Mouse (Mus musculus): Measurements from ENCODE around the gene Fndc3b.

Gene Fndc3b

GRCm38 (mm10) chr3:27673660-27674059 lies 37.4 kb downstream of the Fndc3b start:
- no peak for DNase-seq (ENCODE audit: low read depth, low spot score)

GRCm38 (mm10) chr3:27670416-27670815 lies 40.7 kb downstream of the Fndc3b start:
- no peak for DNase-seq (ENCODE audit: low read depth, low spot score)

DNA sequence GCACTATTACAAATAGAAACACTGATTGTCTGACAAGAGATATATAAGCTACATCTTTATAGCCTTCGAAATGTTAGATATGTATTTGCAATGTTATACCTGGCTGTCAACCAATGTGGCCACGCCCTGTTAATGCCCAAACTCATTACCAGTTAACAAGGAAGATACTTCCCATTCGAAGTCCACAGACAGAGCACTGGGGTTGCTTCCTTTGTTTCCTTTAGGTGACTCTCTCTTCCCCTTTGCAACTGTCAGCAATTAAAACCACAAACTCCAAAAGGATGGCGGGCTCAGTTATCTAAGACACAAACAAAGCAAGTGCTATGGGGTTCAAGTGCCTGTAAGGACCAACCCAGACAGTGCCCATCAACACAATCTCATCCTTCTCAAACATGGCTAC lies 43.8 kb downstream of the Fndc3b start:
- no peak for DNase-seq (ENCODE audit: low read depth, low spot score)

DNA sequence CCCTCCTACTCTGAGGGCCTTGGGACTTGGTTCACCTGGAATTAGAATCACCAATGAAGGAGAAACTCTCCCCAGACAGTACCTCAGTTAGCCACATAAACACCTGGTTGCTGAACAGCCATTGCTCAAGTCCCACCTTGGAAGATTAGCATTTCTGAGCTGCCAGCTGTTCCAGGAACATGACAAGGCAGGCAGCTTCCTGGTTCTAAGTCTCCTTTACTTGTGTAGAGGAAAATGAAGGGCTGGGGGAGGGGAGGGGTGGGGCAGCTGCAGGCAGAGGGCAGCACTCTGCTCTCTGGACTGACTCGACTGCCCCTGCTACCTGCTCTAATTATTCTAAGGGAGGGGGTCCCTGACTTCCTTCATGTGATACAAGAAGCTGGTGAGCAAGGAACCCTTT lies 45.8 kb downstream of the Fndc3b start:
- DNase-seq (ENCODE audit: low read depth, low spot score), result peak; percentile 76

DNA sequence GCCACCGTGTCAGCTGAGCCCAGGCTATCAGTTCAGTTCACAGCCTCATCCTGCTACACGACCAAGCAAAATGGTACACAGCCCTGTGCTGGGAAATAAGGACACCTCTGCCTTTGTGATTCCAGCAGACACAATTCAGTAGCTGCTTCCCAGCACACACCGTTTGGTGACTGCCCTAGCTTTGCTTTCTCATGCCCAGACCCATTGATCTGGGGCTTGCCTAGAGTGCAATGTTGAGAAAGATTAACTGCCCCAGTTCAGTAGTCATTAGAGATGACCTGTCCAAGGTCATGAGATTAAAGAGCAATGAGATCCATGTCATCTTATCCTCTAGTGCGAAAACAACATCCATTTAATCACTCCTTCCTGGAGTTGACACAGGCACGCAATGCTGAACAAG lies 47.9 kb downstream of the Fndc3b start:
- DNase-seq (ENCODE audit: low read depth, low spot score), result peak; percentile 27

GRCm38 (mm10) chr3:27658198-27658763 lies 52.8 kb downstream of the Fndc3b start:
- no peak for DNase-seq (ENCODE audit: low read depth, low spot score)

DNA sequence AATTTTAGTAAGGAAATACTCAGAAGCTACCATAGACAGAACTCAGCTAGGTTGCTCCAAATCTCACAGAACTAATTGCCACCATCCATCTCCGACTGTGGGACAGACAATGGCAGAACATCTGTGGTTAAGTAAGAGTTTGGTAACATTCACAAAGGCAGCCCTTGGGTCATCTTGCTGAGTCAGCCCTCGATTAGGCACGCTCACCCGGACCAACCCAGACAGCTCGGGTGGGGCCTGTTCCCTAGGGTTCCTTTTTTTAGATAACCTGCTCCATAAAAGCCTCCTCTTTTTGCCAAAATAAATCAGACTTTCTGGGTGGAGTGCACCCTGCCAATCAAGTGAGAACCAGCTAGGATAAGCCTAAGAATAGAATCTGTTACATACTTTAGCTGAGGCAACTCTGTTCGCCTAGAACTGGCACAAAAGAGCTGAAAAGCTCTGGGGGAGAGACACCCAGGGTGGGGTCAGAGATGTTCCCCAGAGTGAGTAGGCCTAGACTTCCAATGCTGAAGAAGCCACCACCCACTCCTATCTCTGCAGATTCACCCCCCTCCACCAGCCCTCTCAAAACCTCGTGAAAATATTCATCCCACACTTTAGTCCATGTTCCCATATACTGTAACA lies 54.2 kb downstream of the Fndc3b start:
- DNase-seq (ENCODE audit: low read depth, low spot score), result peak; percentile 77

DNA sequence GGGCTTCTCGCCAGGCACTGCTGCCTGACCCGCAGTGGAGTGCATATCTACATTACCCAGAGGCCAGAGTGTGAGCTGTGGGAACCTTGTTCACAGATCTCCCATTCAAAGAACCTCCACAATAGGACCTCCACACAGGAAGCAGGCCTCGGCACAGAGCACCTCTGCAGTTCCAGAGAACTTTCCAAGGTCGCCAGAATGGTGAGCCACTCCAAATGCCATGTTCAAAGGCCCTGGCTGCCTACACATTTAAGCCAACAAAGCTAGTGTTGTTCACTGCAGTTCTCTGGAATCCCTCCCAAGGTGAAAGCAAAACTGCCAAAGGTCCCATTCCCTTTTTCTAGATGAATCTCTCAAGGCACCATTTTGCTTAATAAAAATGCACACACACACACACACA lies 55.4 kb downstream of the Fndc3b start:
- DNase-seq (ENCODE audit: low read depth, low spot score), result peak; percentile 22

DNA sequence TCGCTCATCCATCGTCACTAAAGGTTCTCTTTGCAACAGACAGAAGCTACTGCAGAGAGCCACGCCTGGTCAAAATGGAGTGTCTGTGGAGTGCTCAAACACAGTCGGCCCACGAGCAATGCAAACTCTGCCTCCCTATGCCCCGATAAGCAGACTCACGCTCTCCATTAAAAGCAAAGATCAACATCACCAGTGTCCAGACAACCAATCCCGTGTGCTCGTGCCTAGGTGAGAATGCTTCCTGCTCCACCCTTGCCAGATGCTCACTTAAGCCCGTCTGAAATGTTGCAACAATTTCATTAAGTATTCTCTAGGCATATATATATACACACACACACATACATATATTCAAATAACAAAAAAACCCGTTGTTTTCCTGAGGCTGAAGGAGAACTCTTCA lies 56.1 kb downstream of the Fndc3b start:
- DNase-seq (ENCODE audit: low read depth, low spot score), result no peak

DNA sequence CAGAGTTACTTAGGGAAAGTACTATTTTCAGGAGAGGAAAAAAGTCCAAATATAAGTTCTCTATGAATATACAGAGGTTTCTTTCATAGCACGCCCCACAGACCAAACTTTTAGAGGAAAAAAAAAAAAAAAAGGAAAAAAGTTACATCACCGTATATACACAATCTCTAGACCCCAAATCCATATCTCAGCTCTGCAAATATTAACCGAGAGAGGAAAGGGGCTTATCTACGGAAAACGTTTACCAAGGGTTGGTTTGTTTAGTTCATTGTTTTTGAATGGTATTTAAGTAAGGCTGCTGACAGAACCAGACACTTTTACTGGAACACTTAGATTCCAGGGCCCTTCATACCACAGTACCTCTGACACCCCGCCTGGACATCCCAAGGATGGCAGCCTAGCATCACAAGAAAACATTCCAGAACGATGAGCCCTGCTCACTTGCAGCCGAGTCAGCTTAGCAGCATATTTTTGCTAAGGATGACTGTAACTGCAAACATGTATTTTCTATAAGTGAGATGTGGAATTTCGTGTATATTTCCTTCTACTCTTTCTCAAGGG lies 58.6 kb downstream of the Fndc3b start:
- no peak for DNase-seq (ENCODE audit: low read depth, low spot score)

DNA sequence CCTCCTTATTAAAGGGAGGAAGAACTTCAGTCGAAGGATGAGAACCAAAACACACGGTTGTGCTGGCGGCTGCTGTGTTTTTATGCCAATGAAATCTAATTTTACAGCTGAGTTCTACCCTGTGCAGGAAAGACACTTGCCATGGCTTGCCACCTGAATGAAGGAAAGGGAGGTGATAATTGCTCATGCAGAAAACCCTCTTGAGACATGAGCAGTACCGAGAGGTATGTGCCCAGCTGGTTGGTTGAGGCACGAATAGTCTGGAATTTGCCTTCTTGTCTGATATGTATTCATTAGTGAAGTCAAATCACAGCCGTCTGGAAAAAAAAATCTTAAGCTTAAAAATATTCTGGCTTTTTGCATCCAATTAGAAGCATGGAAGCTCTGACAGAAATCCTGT lies 59.4 kb downstream of the Fndc3b start:
- no peak for DNase-seq (ENCODE audit: low read depth, low spot score)

- no peak for DNase-seq (ENCODE audit: low read depth, low spot score)
Observed at GRCm38 (mm10) chr3:27650083-27650482, 61.0 kb downstream of the Fndc3b start.

DNA sequence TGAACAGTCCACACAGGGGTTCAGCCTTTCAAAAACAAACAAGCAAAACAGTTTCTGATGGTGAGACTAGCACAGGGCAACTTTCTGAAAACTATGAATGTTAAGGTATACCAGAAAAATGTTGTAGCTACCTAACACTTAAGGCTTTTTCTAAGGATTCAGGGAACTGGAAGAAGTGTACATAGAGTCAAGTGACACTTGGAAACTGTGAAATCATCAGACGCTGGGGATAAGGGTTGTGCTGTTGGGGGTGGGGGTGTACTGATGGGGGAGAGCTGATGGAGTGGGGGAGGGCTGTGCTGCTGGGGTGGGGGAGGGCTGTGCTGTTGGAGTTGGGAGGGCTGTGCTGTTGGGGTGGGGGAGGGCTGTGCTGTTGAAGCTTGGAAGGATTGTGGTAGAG lies 61.8 kb downstream of the Fndc3b start:
- no peak for DNase-seq (ENCODE audit: low read depth, low spot score)

- DNase-seq (ENCODE audit: low read depth, low spot score), result peak; percentile 23
Observed at GRCm38 (mm10) chr3:27642381-27642780, 68.7 kb downstream of the Fndc3b start.

DNA sequence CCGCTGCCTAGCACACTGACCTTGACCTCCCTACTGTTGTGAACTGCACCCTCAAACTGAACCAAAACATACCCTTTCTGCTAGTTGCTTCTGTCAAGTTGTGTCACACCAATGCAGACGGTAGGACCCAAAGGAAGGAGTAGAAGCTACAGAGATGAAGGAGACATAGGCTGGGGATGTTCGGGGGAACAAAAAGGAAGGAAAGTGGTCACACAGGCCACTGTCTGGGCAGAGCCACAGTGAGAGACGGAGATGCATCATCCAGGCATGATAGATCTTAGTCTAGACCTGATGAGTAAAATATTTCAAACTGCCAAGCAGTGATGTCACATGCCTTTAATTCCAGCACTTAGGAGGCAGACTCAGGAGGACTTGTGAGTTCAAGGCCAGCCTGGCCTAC lies 71.4 kb downstream of the Fndc3b start:
- DNase-seq (ENCODE audit: low read depth, low spot score), result no peak

DNA sequence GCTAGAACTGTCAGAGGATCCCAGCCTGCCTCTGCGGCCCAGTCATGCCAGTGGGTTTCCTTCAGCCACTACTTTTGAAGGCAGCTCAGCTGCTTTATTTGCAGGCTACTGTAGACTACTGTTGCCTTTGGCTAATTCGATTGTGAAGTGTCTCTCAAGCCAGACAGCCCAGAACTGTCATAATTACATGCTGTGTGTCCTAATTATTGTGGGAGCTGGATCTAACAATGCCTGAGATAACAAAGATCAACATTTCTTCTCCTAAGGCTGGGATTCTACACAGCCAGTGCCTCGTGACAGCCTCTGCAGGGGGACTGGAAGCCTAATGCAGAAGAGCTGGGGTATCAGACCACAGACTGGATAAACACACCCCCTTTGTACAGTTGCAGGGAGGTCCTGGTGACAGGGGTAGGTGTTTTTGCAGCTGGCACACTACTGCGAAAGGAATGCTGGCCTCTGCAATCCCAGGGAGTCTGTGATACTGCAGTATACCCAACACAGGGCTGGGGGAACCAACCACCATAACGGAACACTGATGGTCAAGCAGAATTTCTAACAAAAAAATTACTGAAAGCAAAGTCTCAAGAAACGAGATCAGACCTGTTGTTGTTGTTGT lies 74.0 kb downstream of the Fndc3b start:
- no peak for DNase-seq (ENCODE audit: low read depth, low spot score)

- DNase-seq (ENCODE audit: low read depth, low spot score), result peak; percentile 53
Observed at GRCm38 (mm10) chr3:27635776-27636175, 75.3 kb downstream of the Fndc3b start.

DNA sequence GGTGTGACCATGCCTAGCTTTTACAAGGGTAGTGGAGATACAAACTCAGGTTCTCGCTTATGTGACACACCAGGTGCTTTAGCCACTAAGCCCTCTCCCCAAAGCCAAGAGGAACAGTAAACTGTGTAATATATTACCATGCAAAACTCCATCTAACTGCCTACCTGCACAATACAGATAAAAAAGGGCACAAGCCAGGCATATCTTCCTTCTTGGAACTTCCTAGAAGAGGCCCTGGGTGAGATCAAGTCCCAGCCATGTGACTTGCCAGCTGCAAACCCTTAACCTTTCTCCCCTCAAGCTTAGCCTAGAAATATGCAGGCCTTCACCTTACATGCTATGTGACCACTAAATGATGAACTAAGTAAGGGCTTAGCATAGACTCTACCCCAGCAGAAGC lies 78.2 kb downstream of the Fndc3b start:
- DNase-seq (ENCODE audit: low read depth, low spot score), result no peak

GRCm38 (mm10) chr3:27631112-27631511 lies 80.0 kb downstream of the Fndc3b start:
- DNase-seq (ENCODE audit: low read depth, low spot score), result no peak

DNA sequence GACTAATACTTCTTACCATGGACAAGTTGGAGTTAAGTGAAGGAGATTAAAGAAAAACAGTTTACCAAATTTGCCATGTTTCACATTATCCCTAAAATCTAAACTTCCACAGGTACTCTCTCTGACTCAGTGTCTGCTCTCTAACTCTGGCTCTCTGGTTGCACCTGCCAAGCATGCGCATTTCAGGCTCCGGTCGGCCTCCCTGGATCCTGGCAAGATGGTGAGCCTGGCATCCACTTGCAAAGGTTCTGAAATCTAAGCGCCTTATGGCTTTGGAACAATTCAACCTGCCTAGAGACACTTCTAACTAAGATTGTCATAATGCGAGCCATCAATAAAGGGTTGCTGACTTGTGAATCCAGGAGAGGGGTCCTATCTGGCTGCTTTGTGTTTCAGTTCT lies 81.4 kb downstream of the Fndc3b start:
- no peak for DNase-seq (ENCODE audit: low read depth, low spot score)

DNA sequence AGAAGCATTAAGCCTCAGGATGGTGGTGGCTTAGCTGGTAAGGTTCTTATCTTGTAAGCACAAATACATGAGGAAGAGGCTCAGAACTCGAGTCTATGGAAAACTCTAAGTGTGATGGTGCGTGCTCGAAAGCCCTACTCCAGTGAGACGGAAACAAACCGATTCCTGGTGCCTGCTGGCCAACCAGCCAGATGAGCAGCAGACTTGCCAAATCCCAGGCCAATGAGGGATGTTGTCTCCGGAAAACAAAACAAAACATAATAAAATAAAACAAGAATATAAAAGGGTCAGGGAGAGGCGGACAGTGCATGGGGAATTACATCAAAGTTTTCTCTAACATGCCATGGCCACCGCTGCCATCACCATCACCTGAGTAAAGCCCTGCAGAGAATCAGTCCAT lies 84.8 kb downstream of the Fndc3b start:
- DNase-seq (ENCODE audit: low read depth, low spot score), result no peak

- DNase-seq (ENCODE audit: low read depth, low spot score), result no peak
Observed at GRCm38 (mm10) chr3:27625592-27625985, 85.5 kb downstream of the Fndc3b start.

GRCm38 (mm10) chr3:27624974-27625591 lies 86.0 kb downstream of the Fndc3b start:
- no peak for DNase-seq (ENCODE audit: low read depth, low spot score)
